Mouse (Mus musculus): ENCODE measurements at regions not wholly inside any gene's neighbourhood (a gene's known extent, or its start where the extent isn't known, plus 50 kb on each side); places are given as distances from the start of the nearest gene placed in this dataset.

- TF ChIP-seq POLR2A (IDR thresholded peaks at IDR 0.05; ENCODE audit: low read depth, low read length) (no peak), CTCF (IDR thresholded peaks at IDR 0.05; ENCODE audit: borderline replicate concordance, insufficient read depth, low read length) (no peak)
- H3K27ac ChIP-seq (ENCODE audit: insufficient read depth, low read length), result 0 out of 2 replicates have a peak overlapping the region, but pooled peaks have one; percentile 11
- no peak overlapping the region for H3K4me3 ChIP-seq (ENCODE audit: insufficient read depth, low read length)
- H3K4me1 ChIP-seq (ENCODE audit: control insufficient read depth, insufficient read depth, low read length), result no peaks in the 10 kb centered on the region
Measured at GRCm38 (mm10) chr3:143659421-143659978, 545.5 kb downstream of the Lmo4 start.

GRCm38 (mm10) chr3:143647237-143647636 lies 557.8 kb downstream of the Lmo4 start:
- Histone ChIP-seq H3K27ac (ENCODE audit: insufficient read depth, low read length) (no peak overlapping the region), H3K4me3 (ENCODE audit: insufficient read depth, low read length) (no peak overlapping the region), H3K4me1 (ENCODE audit: control insufficient read depth, insufficient read depth, low read length) (peaks cover 3% of the 10 kb centered on the region; the same call in 1 of the 2 replicates)
- no peak for TF ChIP-seq POLR2A (IDR thresholded peaks at IDR 0.05; ENCODE audit: low read depth, low read length)
- no peak for TF ChIP-seq CTCF (IDR thresholded peaks at IDR 0.05; ENCODE audit: borderline replicate concordance, insufficient read depth, low read length)

- H3K27ac ChIP-seq (ENCODE audit: insufficient read depth, low read length), result no peak overlapping the region
- H3K4me3 ChIP-seq (ENCODE audit: insufficient read depth, low read length), result no peak overlapping the region
- H3K4me1 ChIP-seq (ENCODE audit: control insufficient read depth, insufficient read depth, low read length), result peaks cover 3% of the 10 kb centered on the region; the same call in 1 of the 2 replicates
- no peak for TF ChIP-seq POLR2A (IDR thresholded peaks at IDR 0.05; ENCODE audit: low read depth, low read length)
- TF ChIP-seq CTCF (IDR thresholded peaks at IDR 0.05; ENCODE audit: borderline replicate concordance, insufficient read depth, low read length), result no peak
Measured at GRCm38 (mm10) chr3:143646836-143647235, 558.2 kb downstream of the Lmo4 start.

- Histone ChIP-seq H3K4me3 (ENCODE audit: insufficient read depth, low read length) (no peak overlapping the region), H3K27ac (ENCODE audit: insufficient read depth, low read length) (no peak overlapping the region), H3K4me1 (ENCODE audit: control insufficient read depth, insufficient read depth, low read length) (no peaks in the 10 kb centered on the region)
- TF ChIP-seq POLR2A (IDR thresholded peaks at IDR 0.05; ENCODE audit: low read depth, low read length), result no peak
Measured at GRCm38 (mm10) chr3:143633036-143633435, 572.0 kb downstream of the Lmo4 start.

GRCm38 (mm10) chr3:143631183-143631582 lies 573.8 kb downstream of the Lmo4 start:
- no peak overlapping the region for H3K4me3 ChIP-seq (ENCODE audit: insufficient read depth, low read length)
- H3K27ac ChIP-seq (ENCODE audit: insufficient read depth, low read length), result no peak overlapping the region
- TF ChIP-seq CTCF (IDR thresholded peaks at IDR 0.05; ENCODE audit: borderline replicate concordance, insufficient read depth, low read length), result no peak
- TF ChIP-seq POLR2A (IDR thresholded peaks at IDR 0.05; ENCODE audit: low read depth, low read length), result no peak
- no peaks in the 10 kb centered on the region for H3K4me1 ChIP-seq (ENCODE audit: control insufficient read depth, insufficient read depth, low read length)

DNA sequence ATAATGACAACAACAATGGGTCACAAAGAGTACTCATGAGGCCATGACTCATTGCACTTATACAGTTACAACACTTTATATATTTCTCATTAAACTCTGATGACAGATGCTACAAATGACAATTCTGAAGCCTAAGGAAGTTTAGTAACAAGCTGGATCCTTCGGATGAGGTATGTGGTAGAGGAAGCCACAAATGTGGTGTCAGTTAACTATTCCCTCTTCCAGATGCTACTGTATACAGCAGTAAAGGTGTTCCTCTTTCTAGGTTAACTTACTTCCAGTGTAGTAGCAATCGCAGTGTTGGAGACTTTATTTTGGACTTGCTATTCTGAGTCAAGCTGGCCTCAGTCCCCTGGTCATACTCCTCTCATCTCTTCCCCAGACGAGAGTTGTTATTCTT lies 580.1 kb downstream of the Lmo4 start:
- no peak for TF ChIP-seq POLR2A (IDR thresholded peaks at IDR 0.05; ENCODE audit: low read depth, low read length)
- TF ChIP-seq CTCF (IDR thresholded peaks at IDR 0.05; ENCODE audit: borderline replicate concordance, insufficient read depth, low read length), result no peak
- no peak overlapping the region for H3K27ac ChIP-seq (ENCODE audit: insufficient read depth, low read length)
- H3K4me1 ChIP-seq (ENCODE audit: control insufficient read depth, insufficient read depth, low read length), result no peaks in the 10 kb centered on the region
- H3K4me3 ChIP-seq (ENCODE audit: insufficient read depth, low read length), result no peak overlapping the region

GRCm38 (mm10) chr3:143622275-143622674 lies 582.7 kb downstream of the Lmo4 start:
- Histone ChIP-seq H3K4me3 (ENCODE audit: insufficient read depth, low read length) (no peak overlapping the region), H3K27ac (ENCODE audit: insufficient read depth, low read length) (no peak overlapping the region), H3K4me1 (ENCODE audit: control insufficient read depth, insufficient read depth, low read length) (no peaks in the 10 kb centered on the region)
- TF ChIP-seq CTCF (IDR thresholded peaks at IDR 0.05; ENCODE audit: borderline replicate concordance, insufficient read depth, low read length) (no peak), POLR2A (IDR thresholded peaks at IDR 0.05; ENCODE audit: low read depth, low read length) (no peak)

DNA sequence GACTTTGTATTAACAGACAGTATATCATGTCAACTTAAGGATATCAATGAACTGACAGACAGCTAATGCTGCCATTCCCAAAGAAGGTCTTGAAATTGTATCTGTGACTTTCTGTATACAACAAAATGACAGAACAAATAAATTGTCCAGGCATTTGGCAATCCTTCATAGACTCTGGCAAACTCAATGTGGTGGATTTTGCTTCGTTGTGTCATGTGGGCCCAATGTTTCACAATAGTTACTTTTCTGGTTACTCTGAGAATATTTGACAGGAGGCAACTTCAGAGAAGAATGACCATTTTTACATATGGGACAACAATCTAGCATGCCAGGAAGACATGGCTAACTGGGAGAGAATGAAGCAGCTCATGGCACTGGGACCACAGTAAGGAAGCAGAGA lies 585.9 kb downstream of the Lmo4 start:
- Histone ChIP-seq H3K27ac (ENCODE audit: insufficient read depth, low read length) (no peak overlapping the region), H3K4me3 (ENCODE audit: insufficient read depth, low read length) (no peak overlapping the region), H3K4me1 (ENCODE audit: control insufficient read depth, insufficient read depth, low read length) (no peaks in the 10 kb centered on the region)
- no peak for TF ChIP-seq CTCF (IDR thresholded peaks at IDR 0.05; ENCODE audit: borderline replicate concordance, insufficient read depth, low read length)
- TF ChIP-seq POLR2A (IDR thresholded peaks at IDR 0.05; ENCODE audit: low read depth, low read length), result no peak

DNA sequence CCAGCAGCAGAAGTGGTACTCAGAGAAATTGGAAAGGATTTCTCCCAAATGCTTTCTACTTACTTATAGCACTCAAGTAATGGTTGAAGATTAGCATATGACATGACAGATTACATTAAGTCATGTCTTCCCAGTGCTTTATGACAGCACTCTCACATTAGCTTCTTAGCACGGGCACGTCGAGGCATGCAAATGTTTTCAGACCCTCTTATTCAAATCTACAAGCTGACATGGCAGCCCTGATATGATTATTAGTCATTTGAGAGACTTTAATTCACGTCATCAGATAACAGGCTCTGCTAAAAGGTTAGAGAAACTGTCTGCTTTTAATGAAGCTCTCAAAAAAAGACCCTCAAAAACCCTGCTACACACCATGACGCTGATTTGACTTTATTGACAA lies 590.1 kb downstream of the Lmo4 start:
- TF ChIP-seq POLR2A (IDR thresholded peaks at IDR 0.05; ENCODE audit: low read depth, low read length), result no peak
- no peak for TF ChIP-seq CTCF (IDR thresholded peaks at IDR 0.05; ENCODE audit: borderline replicate concordance, insufficient read depth, low read length)
- no peak overlapping the region for H3K27ac ChIP-seq (ENCODE audit: insufficient read depth, low read length)
- peaks cover 3% of the 10 kb centered on the region for H3K4me1 ChIP-seq (ENCODE audit: control insufficient read depth, insufficient read depth, low read length)
- H3K4me3 ChIP-seq (ENCODE audit: insufficient read depth, low read length), result no peak overlapping the region

DNA sequence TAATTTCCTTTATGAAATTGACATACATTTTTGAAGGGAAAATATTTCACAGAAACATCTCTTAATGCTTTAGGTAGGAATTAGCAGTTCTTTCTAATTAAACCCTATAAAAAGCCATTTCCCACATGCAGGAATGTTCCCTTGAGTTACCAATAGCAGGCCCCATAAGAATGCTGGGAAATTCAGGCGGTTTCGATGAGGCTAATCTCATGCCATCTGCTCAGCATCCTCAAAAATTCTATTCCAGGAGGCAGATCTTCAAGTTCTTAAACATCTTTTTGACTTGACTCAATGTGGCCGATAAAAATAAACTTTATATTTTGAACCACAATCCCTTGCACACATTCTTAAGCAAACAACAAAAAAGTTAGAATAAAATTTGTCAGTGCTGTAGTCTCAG lies 591.0 kb downstream of the Lmo4 start:
- TF ChIP-seq POLR2A (IDR thresholded peaks at IDR 0.05; ENCODE audit: low read depth, low read length), result no peak
- TF ChIP-seq CTCF (IDR thresholded peaks at IDR 0.05; ENCODE audit: borderline replicate concordance, insufficient read depth, low read length), result no peak
- Histone ChIP-seq H3K4me3 (ENCODE audit: insufficient read depth, low read length) (no peak overlapping the region), H3K4me1 (ENCODE audit: control insufficient read depth, insufficient read depth, low read length) (peaks cover 7% of the 10 kb centered on the region), H3K27ac (ENCODE audit: insufficient read depth, low read length) (no peak overlapping the region)

DNA sequence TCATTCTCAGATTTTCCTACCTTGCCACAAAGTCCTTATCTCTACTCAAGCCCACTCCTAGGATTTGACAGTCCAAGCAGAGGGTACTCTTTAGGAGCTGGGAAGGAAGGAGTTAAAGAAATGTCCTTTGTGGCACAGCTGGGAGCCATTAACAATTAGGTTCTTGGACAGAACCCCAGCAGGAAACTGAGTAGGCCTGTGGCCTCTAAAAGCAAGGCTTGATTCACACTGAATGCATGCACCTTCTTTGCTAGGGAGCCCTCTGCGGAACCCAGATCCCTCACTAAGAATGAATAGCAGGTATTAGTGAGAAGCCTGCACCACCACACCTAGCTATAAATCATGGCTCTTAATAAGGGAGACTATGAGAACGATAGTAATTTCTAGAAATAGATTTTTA lies 595.3 kb downstream of the Lmo4 start:
- TF ChIP-seq CTCF (IDR thresholded peaks at IDR 0.05; ENCODE audit: borderline replicate concordance, insufficient read depth, low read length) (no peak), POLR2A (IDR thresholded peaks at IDR 0.05; ENCODE audit: low read depth, low read length) (no peak)
- Histone ChIP-seq H3K27ac (ENCODE audit: insufficient read depth, low read length) (peak overlapping the region; percentile 64; the same call in 1 of the 2 replicates), H3K4me1 (ENCODE audit: control insufficient read depth, insufficient read depth, low read length) (peaks cover 7% of the 10 kb centered on the region), H3K4me3 (ENCODE audit: insufficient read depth, low read length) (no peak overlapping the region)
